Mouse (Mus musculus) forebrain, embryonic 16.5 days (tissue): ENCODE results near the gene Slc2a4. TPM values are rescaled to one million over a fixed set of nuclear protein-coding genes. Genes with fewer than 3 reads are reported as not detected.
"Not testable (repeated sequence)": the region's sequence is repeated elsewhere in the genome, so short reads cannot be mapped to it uniquely, and the experiment has no call there.

Experiments used
- ATAC-seq: fragments of 200-750 bp; cut with Nextera tagmentation; 2 replicates; pipeline ENCODE4 v1.8.0; 2017; ENCODE audit warnings: mild to moderate bottlenecking, moderate library complexity
- H3K27ac ChIP-seq: fragments of 300-500 bp; sonication (generic); 2 replicates; pipeline ENCODE4 v1.5.1; 2014; ENCODE audit warnings: low read length, control low read depth
- H3K27me3 ChIP-seq: fragments of 300-500 bp; sonication (generic); replicated peaks from 2 replicates; pipeline ENCODE4 v1.6.1; 2014; ENCODE audit warnings: low read length; ENCODE audit not compliant: control insufficient read depth, insufficient read depth
- H3K36me3 ChIP-seq: fragments of 300-500 bp; sonication (generic); 2 replicates; pipeline ENCODE4 v1.6.1; 2014; ENCODE audit not compliant: control insufficient read depth, insufficient read depth
- H3K4me1 ChIP-seq: fragments of 300-500 bp; sonication (generic); replicated peaks from 2 replicates; pipeline ENCODE4 v1.6.1; 2014; ENCODE audit warnings: low read length; ENCODE audit not compliant: control insufficient read depth, insufficient read depth
- H3K4me2 ChIP-seq: fragments of 300-500 bp; sonication (generic); 2 replicates; pipeline ENCODE4 v1.6.1; 2014; ENCODE audit warnings: mild to moderate bottlenecking, low read length, control low read depth
- H3K4me3 ChIP-seq: fragments of 300-500 bp; sonication (generic); replicated peaks from 2 replicates; pipeline ENCODE4 v1.5.1; 2014; ENCODE audit warnings: mild to moderate bottlenecking, low read length, control low read depth
- H3K9ac ChIP-seq: fragments of 300-500 bp; sonication (generic); replicated peaks from 2 replicates; pipeline ENCODE4 v1.6.1; 2014; ENCODE audit warnings: low read depth, low read length, control low read depth
- H3K9me3 ChIP-seq: fragments of 300-500 bp; sonication (generic); 2 replicates; pipeline ENCODE4 v1.6.1; 2016; ENCODE audit warnings: low read length; ENCODE audit not compliant: control insufficient read depth
- WGBS: fragments of 180-500 bp; shearing (Covaris S2); extraction: QIAGEN DNeasy Blood & Tissue Kit; methylation state at CpG from one replicate; pipeline ENCODE4 v1.1.7; 2014; 5-methylcytosine and 5-hydroxymethylcytosine counted together
- polyA plus RNA-seq: library from polyadenylated mRNA; unstranded; fragments of >200 nt; fragmentation: Nextera tagmentation; extraction: Ambion mirVana; gene quantifications from 2 replicates; pipeline ENCODE4 v1.2.1, GENCODE M21; 2015

Slc2a4 gene
- polyA plus RNA-seq, 1 experiment from 2014 or later = 6.7 TPM

GRCm38 (mm10) chr11:69964650-69965270 is 16.8 kb upstream of the Slc2a4 start, which contains the start of gene Cldn7:
TSS of gene Cldn7 (plus strand) at chr11:69964779.
- H3K9me3 ChIP-seq = no peaks in the 10 kb centered on the region
- H3K4me3 ChIP-seq = no peak within 1 kb of the TSS; the same call in 1 of the 2 replicates
- peaks cover 13% of the 10 kb centered on the region for H3K36me3 ChIP-seq
- WGBS = 10% methylated on average over 24 of the region's 24 CpGs
- H3K9ac ChIP-seq = no peak within 1 kb of the TSS
- peaks cover 6% of the 10 kb centered on the region for H3K4me1 ChIP-seq
- H3K27me3 ChIP-seq = peaks cover 52% of the 10 kb centered on the region
- no peak for ATAC-seq
- H3K27ac ChIP-seq = no peak within 1 kb of the TSS
- H3K4me2 ChIP-seq = no peak within 1 kb of the TSS

- Histone ChIP-seq H3K9ac (no peak overlapping the region), H3K4me2 (no peak overlapping the region), H3K27ac (no peak overlapping the region), H3K9me3 (no peaks in the 10 kb centered on the region), H3K4me1 (peaks cover 5% of the 10 kb centered on the region), H3K4me3 (no peak overlapping the region), H3K27me3 (peaks cover 38% of the 10 kb centered on the region), H3K36me3 (no peaks in the 10 kb centered on the region)
- 48% methylated on average over 5 of the region's 5 CpGs for WGBS
- ATAC-seq = no peak
These were observed 13.9 kb upstream of the Slc2a4 start for GRCm38 (mm10) chr11:69961841-69962240.

GRCm38 (mm10) chr11:69960616-69961015 is 12.6 kb upstream of the Slc2a4 start:
- Histone ChIP-seq H3K36me3 (no peaks in the 10 kb centered on the region), H3K9ac (no peak overlapping the region), H3K4me2 (no peak overlapping the region), H3K4me3 (no peak overlapping the region), H3K4me1 (no peaks in the 10 kb centered on the region; the same call in 1 of the 2 replicates), H3K9me3 (no peaks in the 10 kb centered on the region), H3K27ac (no peak overlapping the region), H3K27me3 (peaks cover 28% of the 10 kb centered on the region)
- ATAC-seq = no peak
- WGBS = 22% methylated on average over 5 of the region's 5 CpGs

- no peak overlapping the region for H3K4me3 ChIP-seq
- H3K27me3 ChIP-seq = no peaks in the 10 kb centered on the region
- no peak overlapping the region for H3K9ac ChIP-seq
- no peak overlapping the region for H3K4me2 ChIP-seq
- 77% methylated on average over 1 of the region's 1 CpGs for WGBS
- no peak for ATAC-seq
- no peaks in the 10 kb centered on the region for H3K9me3 ChIP-seq
- H3K27ac ChIP-seq = no peak overlapping the region
- H3K4me1 ChIP-seq = no peaks in the 10 kb centered on the region
- H3K36me3 ChIP-seq = no peaks in the 10 kb centered on the region
These were observed 8.2 kb upstream of the Slc2a4 start for GRCm38 (mm10) chr11:69956218-69956617.

- H3K27me3 ChIP-seq, H3K27ac ChIP-seq, H3K9ac ChIP-seq, H3K4me3 ChIP-seq, H3K36me3 ChIP-seq, H3K4me1 ChIP-seq, H3K9me3 ChIP-seq, ATAC-seq, H3K4me2 ChIP-seq: not testable (repeated sequence)
- WGBS = 74% methylated on average over 4 of the region's 4 CpGs
These were observed 7.6 kb upstream of the Slc2a4 start for GRCm38 (mm10) chr11:69955618-69956017.

- peaks cover 4% of the 10 kb centered on the region for H3K4me1 ChIP-seq
- WGBS = 71% methylated on average over 11 of the region's 11 CpGs
- H3K27me3 ChIP-seq = no peaks in the 10 kb centered on the region
These were observed 5.4 kb upstream of the Slc2a4 start for GRCm38 (mm10) chr11:69953267-69953915.

GRCm38 (mm10) chr11:69952274-69952673 is 4.3 kb upstream of the Slc2a4 start:
- H3K4me3 ChIP-seq = no peak overlapping the region
- no peak overlapping the region for H3K27ac ChIP-seq

More at GRCm38 (mm10) chr11:69953267-69953915, 5.4 kb upstream of the Slc2a4 start:
- ATAC-seq = no peak
- no peaks in the 10 kb centered on the region for H3K36me3 ChIP-seq
- no peaks in the 10 kb centered on the region for H3K9me3 ChIP-seq
- no peak overlapping the region for H3K9ac ChIP-seq
- no peak overlapping the region for H3K27ac ChIP-seq
- H3K4me2 ChIP-seq = no peak overlapping the region
- H3K4me3 ChIP-seq = no peak overlapping the region

GRCm38 (mm10) chr11:69950807-69951459 is 2.9 kb upstream of the Slc2a4 start:
- Histone ChIP-seq H3K4me1 (peaks cover 17% of the 10 kb centered on the region), H3K9me3 (no peaks in the 10 kb centered on the region), H3K27me3 (no peaks in the 10 kb centered on the region), H3K27ac (no peak overlapping the region), H3K9ac (no peak overlapping the region), H3K4me3 (no peak overlapping the region), H3K36me3 (no peaks in the 10 kb centered on the region), H3K4me2 (no peak overlapping the region)
- 45% methylated on average over 4 of the region's 4 CpGs for WGBS
- ATAC-seq = no peak

More at GRCm38 (mm10) chr11:69952274-69952673, 4.3 kb upstream of the Slc2a4 start:
- no peaks in the 10 kb centered on the region for H3K9me3 ChIP-seq
- H3K4me2 ChIP-seq = no peak overlapping the region
- ATAC-seq = no peak
- H3K36me3 ChIP-seq = no peaks in the 10 kb centered on the region
- peaks cover 15% of the 10 kb centered on the region for H3K4me1 ChIP-seq
- WGBS = 47% methylated on average over 1 of the region's 1 CpGs
- H3K9ac ChIP-seq = no peak overlapping the region
- H3K27me3 ChIP-seq = no peaks in the 10 kb centered on the region

- Histone ChIP-seq H3K27ac (peak overlapping the region; percentile 55; the same call in 1 of the 2 replicates), H3K9me3 (no peaks in the 10 kb centered on the region), H3K4me2 (peak overlapping the region; percentile 61), H3K4me3 (peak overlapping the region; percentile 53), H3K36me3 (no peaks in the 10 kb centered on the region), H3K27me3 (no peaks in the 10 kb centered on the region), H3K9ac (no peak overlapping the region; the same call in 1 of the 2 replicates), H3K4me1 (peaks cover 17% of the 10 kb centered on the region)
- 0% methylated on average over 14 of the region's 14 CpGs for WGBS
- peak; percentile 60 for ATAC-seq
These were observed 769 bp upstream of the Slc2a4 start for GRCm38 (mm10) chr11:69948763-69949150.
